Mouse (Mus musculus) MEL-GATA-1-ER (cell line): ENCODE data around the gene Gm15517.

Experiments used
- DNase-seq: peaks from one replicate; pipeline ENCODE4 v3.0.0-alpha.2; 2012; ENCODE audit warnings: low read depth; ENCODE audit errors: extremely low read depth

Gm15517 gene

GRCm38 (mm10) chr7:44309475-44310284 lies 48.4 kb downstream of the Gm15517 start, which contains the start of gene Shank1:
TSS of gene Shank1 (plus strand) at chr7:44310253.
- DNase-seq, result no peak

- DNase-seq, result no peak
Observed at GRCm38 (mm10) chr7:44310285-44310877, 49.1 kb downstream of the Gm15517 start.

GRCm38 (mm10) chr7:44310878-44311712 lies 49.8 kb downstream of the Gm15517 start:
- no peak for DNase-seq
